Mouse (Mus musculus) liver, postnatal 0 days (tissue): ENCODE measurements at regions not wholly inside any gene's neighbourhood (a gene's known extent, or its start where the extent isn't known, plus 50 kb on each side); places are given as distances from the start of the nearest gene placed in this dataset.

ENCODE experiments used
- CTCF ChIP-seq: sonication (generic); IDR thresholded peaks from 2 replicates; pipeline ENCODE4 v1.5.1; 2016; ENCODE audit warnings: antibody characterized with exemption, low read depth
- EP300 ChIP-seq: IDR thresholded peaks from 2 replicates; pipeline ENCODE4 v1.6.1; 2016; ENCODE audit warnings: antibody characterized with exemption, low read depth, mild to moderate bottlenecking

- TF ChIP-seq CTCF (no peak), EP300 (no peak)
These were observed 60.8 kb downstream of the Nxnl2 start for GRCm38 (mm10) chr13:51231586-51231985.
